Comparison of ENCODE assay signal across 14 mouse cellular contexts in the genomic region with DNA sequence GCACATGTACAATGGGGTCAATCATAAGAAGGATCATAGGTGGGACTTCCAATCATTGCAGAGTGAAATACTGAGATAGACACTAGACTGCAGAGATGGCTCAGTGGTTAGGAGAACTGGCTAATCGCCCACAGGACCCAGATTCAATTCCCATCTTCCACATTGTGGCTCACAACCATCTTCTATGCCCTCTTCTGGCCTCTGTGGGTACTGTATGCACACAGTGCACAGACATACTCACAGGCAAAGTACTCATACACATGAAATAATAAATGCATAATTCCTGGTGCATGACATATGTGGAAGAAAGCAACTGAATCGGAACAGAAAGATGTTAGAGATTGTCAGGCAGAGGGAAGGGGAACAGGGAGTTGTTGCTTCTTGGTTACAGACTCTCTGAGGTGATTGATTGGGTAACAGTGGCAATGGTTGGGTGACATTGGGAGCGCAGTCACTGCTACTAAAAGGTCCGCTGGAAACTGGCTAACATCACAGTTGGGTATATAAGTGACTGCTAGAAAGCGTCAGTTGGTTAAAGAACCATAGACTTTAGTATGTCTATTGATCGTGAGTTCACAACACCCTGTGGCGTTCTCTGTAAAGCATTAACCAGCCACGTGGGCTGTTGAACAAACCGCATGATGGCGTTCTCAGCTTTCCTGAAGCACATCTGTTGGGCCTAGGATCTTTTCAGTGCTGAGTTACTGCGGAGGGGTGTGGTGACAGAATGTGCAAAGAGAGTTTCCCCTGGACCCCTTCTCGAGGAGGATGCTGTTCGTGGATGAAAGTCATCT.
DNase-seq lines count a peak whose midpoint lies in the region; ATAC-seq and TF ChIP-seq lines count a peak whose summit lies in the region.
"Had no signal": no experiment of that assay in that cellular context is flagged by ENCODE, and none has a peak within 500 bp of the region (broad histone marks: within the 10 kb centered on the region; RNA-seq: fewer than 3 reads in every experiment).

No protein-coding gene starts in this region.

- no peak overlapping the region for H3K27ac ChIP-seq in layer of hippocampus, adult 2 months
- H3K27ac ChIP-seq in MEL (ENCODE audit: control insufficient read depth, low read depth, low read length): no peak overlapping the region
- peak overlapping the region; percentile 26; the same call in 1 of the 2 replicates for H3K27ac ChIP-seq in liver, postnatal 0 days (ENCODE audit: low read depth)
- H3K27ac ChIP-seq: forebrain, embryonic 15.5 days; heart, embryonic 13.5 days; hindbrain, embryonic 13.5 days; neural tube, embryonic 15.5 days had no signal

- TF ChIP-seq POLR2A in MEL (IDR thresholded peaks at IDR 0.05; ENCODE audit: control insufficient read depth in 1 of 2, insufficient read depth in 1 of 2, low read depth in 1 of 2, low read length in 2 of 2, poor library complexity in 1 of 2): no peak

- peaks cover 0 to 9% of the 10 kb centered on the region in 2 experiments; a peak in 2 of 4 replicates for H3K4me1 ChIP-seq in MEL (ENCODE audit: control insufficient read depth in 1 of 2, insufficient read depth in 2 of 2, low read length in 2 of 2)
- peaks cover 11% of the 10 kb centered on the region for H3K4me1 ChIP-seq in liver, postnatal 0 days (ENCODE audit: insufficient read depth)
- H3K4me1 ChIP-seq: forebrain, embryonic 15.5 days; neural tube, embryonic 15.5 days had no signal

- no peak for TF ChIP-seq EP300 in MEL (IDR thresholded peaks at IDR 0.05; ENCODE audit: low read depth in 1 of 2, low read length in 2 of 2)
- no peak for TF ChIP-seq EP300 in liver, postnatal 0 days (IDR thresholded peaks at IDR 0.05; ENCODE audit: low read depth)

- no peaks in the 10 kb centered on the region for H3K9me3 ChIP-seq in MEL (replicated peaks; ENCODE audit: insufficient read depth, low read length)
- H3K9me3 ChIP-seq in liver, postnatal 0 days (ENCODE audit: low read length): no peaks in the 10 kb centered on the region
- H3K9me3 ChIP-seq: forebrain, embryonic 15.5 days; heart, embryonic 13.5 days; hindbrain, embryonic 13.5 days; neural tube, embryonic 15.5 days had no signal

- peaks cover 5 to 17% of the 10 kb centered on the region in 2 experiments for H3K36me3 ChIP-seq in MEL (ENCODE audit: control insufficient read depth in 1 of 2, insufficient read depth in 2 of 2, low read length in 2 of 2)
- no peaks in the 10 kb centered on the region for H3K36me3 ChIP-seq in liver, postnatal 0 days (replicated peaks; ENCODE audit: insufficient read depth, low read length)
- H3K36me3 ChIP-seq: forebrain, embryonic 15.5 days; hindbrain, embryonic 13.5 days; neural tube, embryonic 15.5 days had no signal

- DNase-seq in layer of hippocampus, adult 2 months (ENCODE audit: low spot score in 2 of 2): no peak
- no peak for DNase-seq in layer of hippocampus, adult 9-11 months
- DNase-seq in MEL (ENCODE audit: low read depth, low spot score) (peak; percentile 37), ZHBTc4 (ENCODE audit: low read depth, low spot score) (peak; percentile 49)
- DNase-seq in liver, postnatal 0 days: peak; percentile 43
- DNase-seq in spleen, adult 18-20 months: no peak
- DNase-seq in right cerebral cortex, adult 18-20 months: no peak
- DNase-seq: adrenal gland, postnatal 36 days; gastrocnemius, postnatal 25 days; lung, postnatal 10 days had no signal

- peak; percentile 82 for ATAC-seq in liver, postnatal 0 days
- ATAC-seq: forebrain, embryonic 15.5 days had no signal

- H3K79me2 ChIP-seq in MEL (ENCODE audit: control insufficient read depth, insufficient read depth, low read length, poor library complexity): peaks cover 60% of the 10 kb centered on the region

- WGBS in liver, postnatal 0 days (ENCODE audit: insufficient replicate concordance): 74% methylated on average over 13 of the region's 13 CpGs

- H3K9ac ChIP-seq in MEL (ENCODE audit: control insufficient read depth, low read depth, low read length, poor library complexity, severe bottlenecking): no peak overlapping the region
- H3K9ac ChIP-seq in liver, postnatal 0 days (replicated peaks): no peak overlapping the region
- H3K9ac ChIP-seq: forebrain, embryonic 15.5 days; heart, embryonic 13.5 days; hindbrain, embryonic 13.5 days; neural tube, embryonic 15.5 days had no signal

- H3K27me3 ChIP-seq in MEL (ENCODE audit: control insufficient read depth in 1 of 2, insufficient read depth in 2 of 2, low read length in 2 of 2): no peaks in the 10 kb centered on the region
- no peaks in the 10 kb centered on the region for H3K27me3 ChIP-seq in liver, postnatal 0 days (ENCODE audit: insufficient read depth, low read length)
- H3K27me3 ChIP-seq: forebrain, embryonic 15.5 days; heart, embryonic 13.5 days; hindbrain, embryonic 13.5 days; neural tube, embryonic 15.5 days had no signal

- H3K4me3 ChIP-seq in layer of hippocampus, adult 2 months: no peak overlapping the region
- no peak overlapping the region for H3K4me3 ChIP-seq in MEL (ENCODE audit: control insufficient read depth in 1 of 2, insufficient read depth in 1 of 2, low read depth in 2 of 2, low read length in 2 of 2)
- no peak overlapping the region for H3K4me3 ChIP-seq in liver, postnatal 0 days (ENCODE audit: low read depth, low read length)
- H3K4me3 ChIP-seq: forebrain, embryonic 15.5 days; heart, embryonic 13.5 days; hindbrain, embryonic 13.5 days; neural tube, embryonic 15.5 days had no signal

- TF ChIP-seq RAD21 in MEL (IDR thresholded peaks at IDR 0.05; ENCODE audit: low read depth, low read length): peak; percentile 2; the same call in 1 of the 2 replicates

- H3K4me2 ChIP-seq in liver, postnatal 0 days (ENCODE audit: low read depth, low read length): no peak overlapping the region; the same call in 1 of the 2 replicates
- H3K4me2 ChIP-seq: forebrain, embryonic 15.5 days; heart, embryonic 13.5 days; hindbrain, embryonic 13.5 days; neural tube, embryonic 15.5 days had no signal

- peak; percentile 42 for TF ChIP-seq CTCF in layer of hippocampus, adult 2 months (conservative IDR thresholded peaks at IDR 0.05)
- peak; percentile 19 to 35 (median 33); a peak in 5 of 6 replicates for TF ChIP-seq CTCF in MEL (IDR thresholded peaks at IDR 0.05 in 2 of 3, conservative IDR thresholded peaks at IDR 0.05 in 1 of 3; ENCODE audit: control insufficient read depth in 1 of 3, insufficient read depth in 1 of 3, low read depth in 2 of 3, low read length in 3 of 3, poor library complexity in 1 of 3, severe bottlenecking in 1 of 3)
- TF ChIP-seq CTCF in liver, postnatal 0 days (IDR thresholded peaks at IDR 0.05; ENCODE audit: low read depth): peak; percentile 57

TF ChIP-seq in MEL, 35 proteins besides CTCF, POLR2A, EP300 and RAD21:
- TF ChIP-seq SMC3 (IDR thresholded peaks at IDR 0.05; ENCODE audit: low read depth, low read length): peak; percentile 47
- no peak for TF ChIP-seq GABPA (IDR thresholded peaks at IDR 0.05; ENCODE audit: low read depth, low read length)
TF ChIP-seq in MEL: peak in this region for 1.

Comparison
In these comparisons a context has a peak if more than half of its experiments do, and no peak if none do; other contexts are left out.
1. DNase-seq: peak in MEL (single experiment), ZHBTc4 (single experiment) and liver, postnatal 0 days (single experiment); none in layer of hippocampus, adult 2 months (0 of 2), layer of hippocampus, adult 9-11 months (single experiment), spleen, adult 18-20 months (0 of 2) and right cerebral cortex, adult 18-20 months (single experiment).
2. Peak in every context shown above with its lines, with median percentiles within 50 percentile points of each other: CTCF ChIP-seq.